In the genomic region with DNA sequence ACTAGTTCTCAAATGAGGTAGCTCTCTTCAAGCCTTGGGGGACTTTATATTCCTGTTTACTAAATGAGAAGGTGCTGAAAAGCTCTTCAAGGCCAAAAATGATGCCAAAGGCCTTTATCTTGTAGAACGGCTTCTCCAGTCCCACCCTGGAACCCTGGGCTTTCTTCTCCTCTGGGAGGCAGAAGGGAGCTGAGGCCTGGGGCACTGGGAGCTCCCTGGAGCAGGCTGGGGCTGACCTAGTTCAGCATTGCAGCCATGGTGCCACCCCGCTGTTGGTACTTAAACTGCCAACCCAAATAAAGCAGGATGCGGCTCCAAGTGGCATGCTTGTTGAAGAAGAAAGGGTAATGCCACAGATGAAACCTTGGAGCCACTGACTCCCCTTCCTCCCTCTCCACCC, we compare ENCODE assay signal across 7 mouse cellular contexts. TPM values are rescaled to one million over a fixed set of nuclear protein-coding genes. Genes with fewer than 3 reads are reported as not detected.
DNase-seq lines count a peak whose midpoint lies in the region; ATAC-seq and TF ChIP-seq lines count a peak whose summit lies in the region.

No protein-coding gene starts in this region.

- no peak for DNase-seq in liver, adult 2 months (ENCODE audit: extremely low read depth, low read depth, low spot score)
- DNase-seq in liver = no peak
- DNase-seq in cerebellum, adult 8-10 months = peak; percentile 72
- no peak for DNase-seq in liver, embryonic 14.5 days (ENCODE audit: low read depth in 3 of 3, low spot score in 3 of 3)
- DNase-seq in urinary bladder, postnatal 10 days (ENCODE audit: low spot score) = no peak

- H3K36me3 ChIP-seq in liver, adult 2 months (ENCODE audit: control insufficient read depth, insufficient read depth, low read length) = no peaks in the 10 kb centered on the region
- no peaks in the 10 kb centered on the region for H3K36me3 ChIP-seq in forebrain, embryonic 15.5 days
- H3K36me3 ChIP-seq in liver, embryonic 14.5 days (replicated peaks; ENCODE audit: control insufficient read depth, insufficient read depth, low read depth) = no peaks in the 10 kb centered on the region
- H3K36me3 ChIP-seq in stomach, embryonic 15.5 days = no peaks in the 10 kb centered on the region

- WGBS in liver, adult 2 months = 51% methylated on average over 3 of the region's 3 CpGs
- 70% methylated on average over 3 of the region's 3 CpGs for WGBS in forebrain, embryonic 15.5 days
- WGBS in liver, embryonic 14.5 days (ENCODE audit: insufficient replicate concordance) = 86% methylated on average over 3 of the region's 3 CpGs
- WGBS in stomach, embryonic 15.5 days = 80% methylated on average over 3 of the region's 3 CpGs

- peak overlapping the region; percentile 97 for H3K9ac ChIP-seq in liver, adult 2 months (ENCODE audit: low read depth, low read length)
- no peak overlapping the region for H3K9ac ChIP-seq in forebrain, embryonic 15.5 days (replicated peaks)
- H3K9ac ChIP-seq in liver, embryonic 14.5 days (replicated peaks) = no peak overlapping the region
- 0 out of 2 replicates have a peak overlapping the region, but pooled peaks have one; percentile 95 for H3K9ac ChIP-seq in stomach, embryonic 15.5 days

- no peak for TF ChIP-seq EP300 in liver, embryonic 14.5 days (IDR thresholded peaks at IDR 0.05; ENCODE audit: low read depth)

- TF ChIP-seq POLR2A in liver, adult 2 months (IDR thresholded peaks at IDR 0.05; ENCODE audit: extremely low read depth, insufficient read depth, low read length) = no peak

- peak overlapping the region; percentile 12 for H3K4me3 ChIP-seq in liver, adult 2 months (ENCODE audit: insufficient read depth, low read depth, low read length)
- H3K4me3 ChIP-seq in forebrain, embryonic 15.5 days = no peak overlapping the region; the same call in 1 of the 2 replicates
- no peak overlapping the region for H3K4me3 ChIP-seq in liver, embryonic 14.5 days (ENCODE audit: insufficient read depth in 1 of 2, low read depth in 2 of 2, low read length in 2 of 2)
- peak overlapping the region; percentile 91 for H3K4me3 ChIP-seq in stomach, embryonic 15.5 days (replicated peaks)

- H3K27ac ChIP-seq in liver, adult 2 months (replicated peaks; ENCODE audit: insufficient read depth, low read depth, low read length) = no peak overlapping the region
- H3K27ac ChIP-seq in forebrain, embryonic 15.5 days (replicated peaks) = no peak overlapping the region
- H3K27ac ChIP-seq in liver, embryonic 14.5 days = no peak overlapping the region
- peak overlapping the region; percentile 6; the same call in 1 of the 2 replicates for H3K27ac ChIP-seq in stomach, embryonic 15.5 days

- peaks cover 29% of the 10 kb centered on the region; the same call in 1 of the 2 replicates for H3K79me2 ChIP-seq in liver, adult 2 months (ENCODE audit: control insufficient read depth, insufficient read depth, low read length)

- no peaks in the 10 kb centered on the region for H3K9me3 ChIP-seq in forebrain, embryonic 15.5 days
- no peaks in the 10 kb centered on the region for H3K9me3 ChIP-seq in liver, embryonic 14.5 days (ENCODE audit: control insufficient read depth, low read length)
- no peaks in the 10 kb centered on the region for H3K9me3 ChIP-seq in stomach, embryonic 15.5 days

- TF ChIP-seq CTCF in liver, adult 2 months (IDR thresholded peaks at IDR 0.05; ENCODE audit: low read depth, low read length) = peak; percentile 6; the same call in 1 of the 2 replicates
- no peak for TF ChIP-seq CTCF in liver, embryonic 14.5 days (IDR thresholded peaks at IDR 0.05; ENCODE audit: low read depth)

- no peaks in the 10 kb centered on the region for H3K27me3 ChIP-seq in liver, adult 2 months (ENCODE audit: control insufficient read depth, insufficient read depth, low read length)
- no peaks in the 10 kb centered on the region for H3K27me3 ChIP-seq in forebrain, embryonic 15.5 days
- H3K27me3 ChIP-seq in liver, embryonic 14.5 days (ENCODE audit: control insufficient read depth, insufficient read depth, low read length) = no peaks in the 10 kb centered on the region
- H3K27me3 ChIP-seq in stomach, embryonic 15.5 days (replicated peaks) = no peaks in the 10 kb centered on the region

- peak overlapping the region; percentile 78; the same call in 1 of the 2 replicates for H3K4me2 ChIP-seq in forebrain, embryonic 15.5 days (replicated peaks)
- peak overlapping the region; percentile 91 for H3K4me2 ChIP-seq in liver, embryonic 14.5 days (ENCODE audit: low read depth)
- peak overlapping the region; percentile 83 for H3K4me2 ChIP-seq in stomach, embryonic 15.5 days

- peaks cover 7% of the 10 kb centered on the region for H3K4me1 ChIP-seq in liver, adult 2 months (ENCODE audit: control insufficient read depth, insufficient read depth, low read length)
- peaks cover 30% of the 10 kb centered on the region for H3K4me1 ChIP-seq in forebrain, embryonic 15.5 days
- H3K4me1 ChIP-seq in liver, embryonic 14.5 days (replicated peaks; ENCODE audit: control insufficient read depth in 2 of 2, insufficient read depth in 2 of 2, low read length in 1 of 2) = peaks cover 3 to 10% of the 10 kb centered on the region in 2 experiments; a peak in 3 of 4 replicates
- H3K4me1 ChIP-seq in stomach, embryonic 15.5 days = peaks cover 42% of the 10 kb centered on the region

- ATAC-seq in forebrain, embryonic 15.5 days (replicated peaks) = no peak
- ATAC-seq in liver, embryonic 14.5 days (ENCODE audit: insufficient read depth) = no peak
- ATAC-seq in stomach, embryonic 15.5 days (ENCODE audit: insufficient read depth, low FRiP score, low read depth) = no peak

RNA-seq across cellular contexts. Expression of a gene that starts 1.5 kb away (rescaled TPM):
- 8.8 and 10.5 TPM in 2 replicates for total RNA-seq in liver, adult 2 months (2014; rRNA removed)
- 7.9 and 8.4 TPM in 2 replicates for polyA plus RNA-seq in liver, adult 2 months (2012; rRNA removed)
- 10.8 and 12.7 TPM in 2 replicates for polyA plus RNA-seq in forebrain, embryonic 15.5 days (2015; fragmentation: Nextera tagmentation; extraction: Ambion mirVana)
- polyA plus RNA-seq in liver, embryonic 14.5 days (2012; rRNA removed) = 1.8 and 2.4 TPM in 2 replicates
- polyA plus RNA-seq in liver, embryonic 14.5 days (2014; fragmentation: Nextera tagmentation; extraction: Ambion mirVana) = 3.5 and 5.0 TPM in 2 replicates
- 35.0 and 35.7 TPM in 2 replicates for polyA plus RNA-seq in stomach, embryonic 15.5 days (2015; fragmentation: Nextera tagmentation; extraction: Ambion mirVana)

Comparison
In these comparisons a context has a peak if more than half of its experiments do, and no peak if none do; other contexts are left out.
1. H3K4me3 ChIP-seq: peak in liver, adult 2 months (single experiment) and stomach, embryonic 15.5 days (single experiment); none in forebrain, embryonic 15.5 days (single experiment) and liver, embryonic 14.5 days (0 of 2).
2. H3K9ac ChIP-seq: peak in liver, adult 2 months (single experiment) and stomach, embryonic 15.5 days (single experiment); none in forebrain, embryonic 15.5 days (single experiment) and liver, embryonic 14.5 days (single experiment).
3. Peak in every context shown above with its lines, with median percentiles within 50 percentile points of each other: H3K4me2 ChIP-seq.